ENCODE assay signal across 8 mouse cellular contexts in the genomic region with DNA sequence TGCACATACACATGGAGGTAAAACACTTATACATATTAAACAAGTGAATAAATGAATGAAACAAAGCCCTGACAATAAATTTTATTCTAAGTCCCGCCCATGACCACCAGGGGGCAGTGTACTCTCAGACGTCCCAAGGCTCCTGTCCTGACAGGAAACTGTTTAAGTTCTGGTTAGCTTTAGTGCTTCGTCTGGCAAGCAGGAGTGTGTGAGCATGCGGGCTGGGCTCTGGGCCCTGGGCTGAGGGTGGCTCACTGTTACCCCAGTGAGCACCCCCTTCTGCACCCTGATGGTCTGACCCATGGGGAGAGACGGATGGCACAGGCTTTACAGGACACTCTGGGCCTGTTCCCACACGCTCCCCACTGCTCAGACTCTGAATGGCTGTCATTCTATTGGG. TPM values are rescaled to one million over a fixed set of nuclear protein-coding genes. Genes with fewer than 3 reads are reported as not detected.
A peak's percentile ranks its signal among the peaks of the same experiment; 100 is the strongest.
DNase-seq lines count a peak whose midpoint lies in the region; ATAC-seq and TF ChIP-seq lines count a peak whose summit lies in the region.

No protein-coding gene starts in this region.

- no peak overlapping the region for H3K9ac ChIP-seq in hindbrain, embryonic 11.5 days (ENCODE audit: low read depth, low read length)
- no peak overlapping the region for H3K9ac ChIP-seq in hindbrain, embryonic 13.5 days
- H3K9ac ChIP-seq in hindbrain, embryonic 15.5 days: no peak overlapping the region
- no peak overlapping the region for H3K9ac ChIP-seq in midbrain, embryonic 12.5 days (replicated peaks)
- H3K9ac ChIP-seq in stomach, embryonic 16.5 days (ENCODE audit: low read length): no peak overlapping the region

- no peak overlapping the region for H3K27ac ChIP-seq in hindbrain, embryonic 11.5 days (ENCODE audit: low read depth, low read length)
- no peak overlapping the region for H3K27ac ChIP-seq in hindbrain, embryonic 13.5 days
- H3K27ac ChIP-seq in bone marrow, adult 2 months (ENCODE audit: control insufficient read depth, insufficient read depth, low read depth, low read length, poor library complexity): no peak overlapping the region
- no peak overlapping the region for H3K27ac ChIP-seq in embryonic fibroblast, embryonic 13.5 days (ENCODE audit: insufficient read depth, low read length)
- no peak overlapping the region for H3K27ac ChIP-seq in hindbrain, embryonic 15.5 days (replicated peaks)
- no peak overlapping the region for H3K27ac ChIP-seq in midbrain, embryonic 12.5 days (replicated peaks)
- H3K27ac ChIP-seq in stomach, embryonic 16.5 days (ENCODE audit: low read length): no peak overlapping the region

- no peak overlapping the region for H3K4me3 ChIP-seq in hindbrain, embryonic 11.5 days (ENCODE audit: low read depth, low read length)
- no peak overlapping the region for H3K4me3 ChIP-seq in hindbrain, embryonic 13.5 days
- no peak overlapping the region for H3K4me3 ChIP-seq in bone marrow, adult 2 months (replicated peaks; ENCODE audit: control insufficient read depth, low read depth, low read length)
- no peak overlapping the region for H3K4me3 ChIP-seq in embryonic fibroblast, embryonic 13.5 days (ENCODE audit: insufficient read depth, low read length)
- H3K4me3 ChIP-seq in hindbrain, embryonic 15.5 days: no peak overlapping the region
- no peak overlapping the region for H3K4me3 ChIP-seq in midbrain, embryonic 12.5 days
- H3K4me3 ChIP-seq in stomach, embryonic 16.5 days (replicated peaks; ENCODE audit: low read length): no peak overlapping the region

- intact Hi-C loops in left cerebral cortex, postnatal 36 days (cut with DNase I): loop anchor here (2.0 to 5.0 kb wide), 2 partner anchors 448 to 498 kb away; no protein-coding TSS in a partner anchor

- peak; percentile 81 for TF ChIP-seq CTCF in bone marrow, adult 2 months (IDR thresholded peaks at IDR 0.05; ENCODE audit: control insufficient read depth, insufficient read depth, low read length)
- peak; percentile 41; the same call in 1 of the 2 replicates for TF ChIP-seq CTCF in embryonic fibroblast, embryonic 13.5 days (IDR thresholded peaks at IDR 0.05; ENCODE audit: borderline replicate concordance, insufficient read depth, low read length)

- no peaks in the 10 kb centered on the region for H3K27me3 ChIP-seq in hindbrain, embryonic 11.5 days (ENCODE audit: control insufficient read depth, insufficient read depth, low read length)
- H3K27me3 ChIP-seq in hindbrain, embryonic 13.5 days: no peaks in the 10 kb centered on the region
- no peaks in the 10 kb centered on the region for H3K27me3 ChIP-seq in hindbrain, embryonic 15.5 days
- H3K27me3 ChIP-seq in midbrain, embryonic 12.5 days: no peaks in the 10 kb centered on the region
- no peaks in the 10 kb centered on the region for H3K27me3 ChIP-seq in stomach, embryonic 16.5 days (ENCODE audit: control insufficient read depth, insufficient read depth, low read length)

- no peaks in the 10 kb centered on the region for H3K4me1 ChIP-seq in hindbrain, embryonic 11.5 days (replicated peaks; ENCODE audit: control insufficient read depth, insufficient read depth, low read length)
- no peaks in the 10 kb centered on the region for H3K4me1 ChIP-seq in hindbrain, embryonic 13.5 days (replicated peaks)
- no peaks in the 10 kb centered on the region for H3K4me1 ChIP-seq in bone marrow, adult 2 months (ENCODE audit: control insufficient read depth, insufficient read depth, low read length)
- no peaks in the 10 kb centered on the region for H3K4me1 ChIP-seq in embryonic fibroblast, embryonic 13.5 days (ENCODE audit: control insufficient read depth, insufficient read depth, low read length)
- no peaks in the 10 kb centered on the region for H3K4me1 ChIP-seq in hindbrain, embryonic 15.5 days (replicated peaks)
- no peaks in the 10 kb centered on the region for H3K4me1 ChIP-seq in midbrain, embryonic 12.5 days
- H3K4me1 ChIP-seq in stomach, embryonic 16.5 days (ENCODE audit: control insufficient read depth, insufficient read depth, low read length): no peaks in the 10 kb centered on the region

- H3K4me2 ChIP-seq in hindbrain, embryonic 11.5 days (replicated peaks; ENCODE audit: low read depth, low read length): no peak overlapping the region
- no peak overlapping the region for H3K4me2 ChIP-seq in hindbrain, embryonic 13.5 days
- no peak overlapping the region for H3K4me2 ChIP-seq in hindbrain, embryonic 15.5 days
- H3K4me2 ChIP-seq in midbrain, embryonic 12.5 days (replicated peaks): no peak overlapping the region
- no peak overlapping the region for H3K4me2 ChIP-seq in stomach, embryonic 16.5 days (ENCODE audit: low read depth, low read length)

- TF ChIP-seq POLR2A in bone marrow, adult 2 months (IDR thresholded peaks at IDR 0.05; ENCODE audit: borderline replicate concordance, control insufficient read depth, low read depth, low read length): no peak
- no peak for TF ChIP-seq POLR2A in embryonic fibroblast, embryonic 13.5 days (IDR thresholded peaks at IDR 0.05; ENCODE audit: low read depth, low read length)

- no peak for ATAC-seq in hindbrain, embryonic 11.5 days (ENCODE audit: low FRiP score)
- no peak for ATAC-seq in hindbrain, embryonic 13.5 days (ENCODE audit: low FRiP score)
- ATAC-seq in hindbrain, embryonic 15.5 days (ENCODE audit: low FRiP score, low read depth): peak; percentile 58; the same call in 1 of the 2 replicates
- peak; percentile 58; the same call in 1 of the 2 replicates for ATAC-seq in midbrain, embryonic 12.5 days (ENCODE audit: low FRiP score, low read depth)
- ATAC-seq in stomach, embryonic 16.5 days (ENCODE audit: insufficient read depth, low FRiP score): peak; percentile 57; the same call in 1 of the 2 replicates

- peak; percentile 81 for DNase-seq in hindbrain, embryonic 11.5 days (ENCODE audit: low spot score)
- peak; percentile 31 to 52 for DNase-seq in left cerebral cortex, postnatal 36 days (ENCODE audit: low spot score in 2 of 2)

- no peaks in the 10 kb centered on the region for H3K9me3 ChIP-seq in hindbrain, embryonic 11.5 days (ENCODE audit: control insufficient read depth, low read length)
- H3K9me3 ChIP-seq in hindbrain, embryonic 13.5 days: no peaks in the 10 kb centered on the region
- no peaks in the 10 kb centered on the region for H3K9me3 ChIP-seq in hindbrain, embryonic 15.5 days
- no peaks in the 10 kb centered on the region for H3K9me3 ChIP-seq in midbrain, embryonic 12.5 days
- no peaks in the 10 kb centered on the region for H3K9me3 ChIP-seq in stomach, embryonic 16.5 days (replicated peaks; ENCODE audit: control insufficient read depth, low read length)

- H3K36me3 ChIP-seq in hindbrain, embryonic 11.5 days (ENCODE audit: control insufficient read depth, insufficient read depth, low read length): no peaks in the 10 kb centered on the region
- H3K36me3 ChIP-seq in hindbrain, embryonic 13.5 days: peaks cover 18% of the 10 kb centered on the region
- H3K36me3 ChIP-seq in hindbrain, embryonic 15.5 days: no peaks in the 10 kb centered on the region
- H3K36me3 ChIP-seq in midbrain, embryonic 12.5 days: peaks cover 15% of the 10 kb centered on the region
- no peaks in the 10 kb centered on the region for H3K36me3 ChIP-seq in stomach, embryonic 16.5 days (ENCODE audit: control insufficient read depth, insufficient read depth, low read length)

- 42% methylated on average over 6 of the region's 6 CpGs for WGBS in hindbrain, embryonic 11.5 days
- 34% methylated on average over 6 of the region's 6 CpGs for WGBS in hindbrain, embryonic 13.5 days
- 30% methylated on average over 6 of the region's 6 CpGs for WGBS in bone marrow, adult 2 months
- WGBS in hindbrain, embryonic 15.5 days: 40% methylated on average over 6 of the region's 6 CpGs
- 40% methylated on average over 6 of the region's 6 CpGs for WGBS in midbrain, embryonic 12.5 days
- 28% methylated on average over 6 of the region's 6 CpGs for WGBS in stomach, embryonic 16.5 days

RNA-seq across cellular contexts. Expression of gene Sh2b2, which starts 12.6 kb away (rescaled TPM):
- 9.9 and 11.2 TPM in 2 replicates for polyA plus RNA-seq in hindbrain, embryonic 11.5 days (2014; fragmentation: Nextera tagmentation; extraction: Ambion mirVana)
- 22.2 and 25.5 TPM in 2 replicates for polyA plus RNA-seq in hindbrain, embryonic 13.5 days (2015; fragmentation: Nextera tagmentation; extraction: Ambion mirVana)
- 5.1 and 6.3 TPM in 2 replicates for polyA plus RNA-seq in bone marrow, adult 2 months (2011; ENCODE audit: insufficient read depth, insufficient read length, low replicate concordance, missing spikeins)
- polyA plus RNA-seq in embryonic fibroblast, embryonic 13.5 days (2011; ENCODE audit: insufficient read length, low read depth, missing spikeins): 1.3 and 2.0 TPM in 2 replicates
- 23.3 and 27.1 TPM in 2 replicates for polyA plus RNA-seq in hindbrain, embryonic 15.5 days (2015; fragmentation: Nextera tagmentation; extraction: Ambion mirVana)
- total RNA-seq in left cerebral cortex, postnatal 36 days (2021): 1 to 10 TPM; 8.0 to 9.7 TPM
- polyA plus RNA-seq in midbrain, embryonic 12.5 days (2016; fragmentation: Nextera tagmentation; extraction: Ambion mirVana): 20.7 and 21.3 TPM in 2 replicates
- polyA plus RNA-seq in stomach, embryonic 16.5 days (2015; fragmentation: Nextera tagmentation; extraction: Ambion mirVana): 1.7 and 2.3 TPM in 2 replicates

Comparison
In these comparisons a context has a peak if more than half of its experiments do, and no peak if none do; other contexts are left out.
1. ATAC-seq: peak in hindbrain, embryonic 15.5 days (single experiment), midbrain, embryonic 12.5 days (single experiment) and stomach, embryonic 16.5 days (single experiment); none in hindbrain, embryonic 11.5 days (single experiment) and hindbrain, embryonic 13.5 days (single experiment).